Mouse (Mus musculus): ENCODE results near the gene Nomo1.

Nomo1 gene

GRCm38 (mm10) chr7:46098221-46098918, 64.9 kb downstream of the Nomo1 start:
- in situ Hi-C loops (cut with MboI; ENCODE audit: unreplicated experiment in 2 of 2), result loop anchor here (5.0 to 25.0 kb wide), 6 partner anchors 76 to 1064 kb away; partner anchors contain the start of genes Abcc8 (in 1 of the 2) and Saa2 (in 1 of the 2)

GRCm38 (mm10) chr7:46098919-46099286, 65.4 kb downstream of the Nomo1 start:
- in situ Hi-C loops (cut with MboI; ENCODE audit: unreplicated experiment in 2 of 2), result loop anchor here (5.0 to 25.0 kb wide), 6 partner anchors 76 to 1063 kb away; partner anchors contain the start of genes Abcc8 (in 1 of the 2) and Saa2 (in 1 of the 2)

GRCm38 (mm10) chr7:46099682-46100081, 66.2 kb downstream of the Nomo1 start:
- in situ Hi-C loops (cut with MboI; ENCODE audit: unreplicated experiment in 2 of 2), result loop anchor here (5.0 to 25.0 kb wide), 6 partner anchors 75 to 1063 kb away; partner anchors contain the start of genes Abcc8 (in 1 of the 2) and Saa2 (in 1 of the 2)

GRCm38 (mm10) chr7:46100563-46100962, 67.1 kb downstream of the Nomo1 start, which contains the start of gene Kcnj11:
Gene Kcnj11, minus strand, starts transcription at chr7:46100764.
- in situ Hi-C loops (cut with MboI; ENCODE audit: unreplicated experiment in 2 of 2), result no loop called here

- in situ Hi-C loops (cut with MboI; ENCODE audit: unreplicated experiment in 2 of 2), result no loop called here
Observed at GRCm38 (mm10) chr7:46103075-46103591, 69.6 kb downstream of the Nomo1 start.

GRCm38 (mm10) chr7:46103771-46104170, 70.3 kb downstream of the Nomo1 start:
- in situ Hi-C loops (cut with MboI; ENCODE audit: unreplicated experiment in 2 of 2), result no loop called here

- in situ Hi-C loops (cut with MboI; ENCODE audit: unreplicated experiment in 2 of 2), result no loop called here
Observed at GRCm38 (mm10) chr7:46104256-46104915, 70.9 kb downstream of the Nomo1 start.

GRCm38 (mm10) chr7:46105484-46105883, 72.0 kb downstream of the Nomo1 start:
- in situ Hi-C loops (cut with MboI; ENCODE audit: unreplicated experiment in 2 of 2), result no loop called here

GRCm38 (mm10) chr7:46110079-46110478, 76.6 kb downstream of the Nomo1 start:
- in situ Hi-C loops (cut with MboI; ENCODE audit: unreplicated experiment in 2 of 2), result no loop called here

- in situ Hi-C loops (cut with MboI; ENCODE audit: unreplicated experiment in 2 of 2), result no loop called here
Observed at GRCm38 (mm10) chr7:46111212-46111817, 77.8 kb downstream of the Nomo1 start.

- in situ Hi-C loops (cut with MboI; ENCODE audit: unreplicated experiment in 2 of 2), result no loop called here
Observed at GRCm38 (mm10) chr7:46111938-46112337, 78.4 kb downstream of the Nomo1 start.

- in situ Hi-C loops (cut with MboI; ENCODE audit: unreplicated experiment in 2 of 2), result no loop called here
Observed at GRCm38 (mm10) chr7:46113435-46113834, 79.9 kb downstream of the Nomo1 start.

- in situ Hi-C loops (cut with MboI; ENCODE audit: unreplicated experiment in 2 of 2), result no loop called here
Observed at GRCm38 (mm10) chr7:46116118-46116581, 82.7 kb downstream of the Nomo1 start.

GRCm38 (mm10) chr7:46117035-46117434, 83.5 kb downstream of the Nomo1 start:
- in situ Hi-C loops (cut with MboI; ENCODE audit: unreplicated experiment in 2 of 2), result no loop called here

GRCm38 (mm10) chr7:46122964-46123363, 89.5 kb downstream of the Nomo1 start:
- in situ Hi-C loops (cut with MboI; ENCODE audit: unreplicated experiment in 2 of 2), result loop anchor here in 1 of 2 experiments (5.0 kb wide), 1 partner anchor 44 kb away; no protein-coding TSS in a partner anchor

GRCm38 (mm10) chr7:46124460-46124859, 91.0 kb downstream of the Nomo1 start:
- in situ Hi-C loops (cut with MboI; ENCODE audit: unreplicated experiment in 2 of 2), result loop anchor here in 1 of 2 experiments (5.0 kb wide), 1 partner anchor 43 kb away; no protein-coding TSS in a partner anchor

GRCm38 (mm10) chr7:46125340-46125739, 91.8 kb downstream of the Nomo1 start:
- in situ Hi-C loops (cut with MboI; ENCODE audit: unreplicated experiment in 2 of 2), result no loop called here

- in situ Hi-C loops (cut with MboI; ENCODE audit: unreplicated experiment in 2 of 2), result no loop called here
Observed at GRCm38 (mm10) chr7:46128196-46128595, 94.7 kb downstream of the Nomo1 start.

- in situ Hi-C loops (cut with MboI; ENCODE audit: unreplicated experiment in 2 of 2), result no loop called here
Observed at GRCm38 (mm10) chr7:46129463-46130179, 96.1 kb downstream of the Nomo1 start.

- in situ Hi-C loops (cut with MboI; ENCODE audit: unreplicated experiment in 2 of 2), result no loop called here
Observed at GRCm38 (mm10) chr7:46130723-46131122, 97.2 kb downstream of the Nomo1 start.

Measured in v-Abl transformed pro-B cells (cell line).